Mouse (Mus musculus) lung, adult 2 months (tissue): ENCODE measurements around the gene Cyth1.

Experiments used
- CTCF ChIP-seq: fragments of 200-500 bp; IDR thresholded peaks from 2 replicates; pipeline ENCODE4 v1.5.1; 2011; ENCODE audit warnings: mild to moderate bottlenecking, low read length, control low read depth; ENCODE audit not compliant: insufficient read depth
- POLR2A ChIP-seq: fragments of 200-500 bp; IDR thresholded peaks from 2 replicates; pipeline ENCODE4 v1.6.1; 2011; ENCODE audit warnings: low read depth, mild to moderate bottlenecking, control low read depth, low read length, borderline replicate concordance; ENCODE audit errors: extremely low read depth

- TF ChIP-seq POLR2A: no peak
- TF ChIP-seq CTCF: no peak
Observed at GRCm38 (mm10) chr11:118103383-118103782, 145.0 kb downstream of the Cyth1 start.
